ENCODE assay signal across 12 mouse cellular contexts in genomic region chr3:56270241-56270830, GRCm38 (mm10).
DNase-seq lines count a peak whose midpoint lies in the region; ATAC-seq and TF ChIP-seq lines count a peak whose summit lies in the region.
"Had no signal": no experiment of that assay in that cellular context is flagged by ENCODE, and none has a peak within 500 bp of the region (broad histone marks: within the 10 kb centered on the region; RNA-seq: fewer than 3 reads in every experiment).

No protein-coding gene starts in this region.

- peaks cover 2% of the 10 kb centered on the region; the same call in 1 of the 2 replicates for H3K36me3 ChIP-seq in heart, adult 2 months (ENCODE audit: control insufficient read depth, insufficient read depth, low read length)
- no peaks in the 10 kb centered on the region for H3K36me3 ChIP-seq in heart, embryonic 10.5 days
- H3K36me3 ChIP-seq in megakaryocyte, embryonic 14.5 days (replicated peaks; ENCODE audit: low read length) = no peaks in the 10 kb centered on the region
- H3K36me3 ChIP-seq: forebrain, embryonic 12.5 days; G1E; hindbrain, embryonic 10.5 days; liver, embryonic 15.5 days had no signal

- H3K4me3 ChIP-seq in heart, adult 2 months = peak overlapping the region; percentile 10; the same call in 1 of the 2 replicates
- H3K4me3 ChIP-seq in heart, embryonic 10.5 days = no peak overlapping the region
- peak overlapping the region; percentile 69 for H3K4me3 ChIP-seq in megakaryocyte, embryonic 14.5 days (replicated peaks)
- peak overlapping the region; percentile 16; the same call in 1 of the 2 replicates for H3K4me3 ChIP-seq in bone marrow macrophage, adult 2 months (ENCODE audit: insufficient read depth, low read length)
- H3K4me3 ChIP-seq: forebrain, embryonic 12.5 days; hindbrain, embryonic 10.5 days; liver, embryonic 15.5 days had no signal

- no peaks in the 10 kb centered on the region for H3K9me3 ChIP-seq in heart, embryonic 10.5 days
- no peaks in the 10 kb centered on the region for H3K9me3 ChIP-seq in megakaryocyte, embryonic 14.5 days
- H3K9me3 ChIP-seq: forebrain, embryonic 12.5 days; hindbrain, embryonic 10.5 days; liver, embryonic 15.5 days had no signal

- 20% methylated on average over 6 of the region's 6 CpGs for WGBS in heart, adult 2 months
- WGBS in heart, embryonic 10.5 days = 53% methylated on average over 6 of the region's 6 CpGs

- no peak overlapping the region; the same call in 1 of the 2 replicates for H3K9ac ChIP-seq in heart, adult 2 months (ENCODE audit: low read depth, low read length)
- H3K9ac ChIP-seq: forebrain, embryonic 12.5 days; liver, embryonic 15.5 days had no signal

- H3K79me2 ChIP-seq in heart, adult 2 months (replicated peaks; ENCODE audit: control insufficient read depth, insufficient read depth, low read length) = no peaks in the 10 kb centered on the region

- DNase-seq in heart, adult 2 months = peak; percentile 18 to 21
- no peak for DNase-seq in heart, embryonic 10.5 days (ENCODE audit: low spot score)
- DNase-seq in skeletal muscle tissue, adult 2 months (ENCODE audit: low read depth, low spot score) = peak; percentile 1
- no peak for DNase-seq in cerebellum, postnatal 14 days

- intact Hi-C loops in heart, adult 2 months (cut with DNase I) = no loop called here

- ATAC-seq in megakaryocyte, adult 5-6 weeks (ENCODE audit: poor library complexity, severe bottlenecking) = no peak
- ATAC-seq: midbrain, embryonic 16.5 days had no signal

- peak overlapping the region; percentile 75 for H3K27ac ChIP-seq in heart, adult 2 months
- H3K27ac ChIP-seq in heart, embryonic 10.5 days = no peak overlapping the region
- no peak overlapping the region for H3K27ac ChIP-seq in bone marrow macrophage, adult 2 months (ENCODE audit: insufficient read depth, low read depth, low read length)
- H3K27ac ChIP-seq: forebrain, embryonic 12.5 days; hindbrain, embryonic 10.5 days; liver, embryonic 15.5 days had no signal

- TF ChIP-seq POLR2A in heart, adult 2 months (IDR thresholded peaks at IDR 0.05; ENCODE audit: insufficient read depth, low read depth, low read length) = no peak
- TF ChIP-seq POLR2A in bone marrow macrophage, adult 2 months (IDR thresholded peaks at IDR 0.05; ENCODE audit: borderline replicate concordance, low read depth, low read length) = no peak

- H3K4me1 ChIP-seq in heart, adult 2 months (ENCODE audit: control insufficient read depth, insufficient read depth, low read length) = no peaks in the 10 kb centered on the region; the same call in none of the 2 replicates
- no peaks in the 10 kb centered on the region for H3K4me1 ChIP-seq in heart, embryonic 10.5 days
- H3K4me1 ChIP-seq in megakaryocyte, embryonic 14.5 days = peaks cover 16% of the 10 kb centered on the region
- H3K4me1 ChIP-seq in bone marrow macrophage, adult 2 months (ENCODE audit: control insufficient read depth, insufficient read depth, low read length) = no peaks in the 10 kb centered on the region
- H3K4me1 ChIP-seq: forebrain, embryonic 12.5 days; hindbrain, embryonic 10.5 days; liver, embryonic 15.5 days had no signal

- no peak for TF ChIP-seq CTCF in heart, adult 2 months (IDR thresholded peaks at IDR 0.05)
- TF ChIP-seq CTCF in bone marrow macrophage, adult 2 months (IDR thresholded peaks at IDR 0.05; ENCODE audit: low read depth, low read length) = no peak

- no peak for TF ChIP-seq EP300 in heart, adult 2 months (IDR thresholded peaks at IDR 0.05; ENCODE audit: insufficient read depth, low read depth, low read length)

- H3K27me3 ChIP-seq in heart, adult 2 months (ENCODE audit: control insufficient read depth, insufficient read depth, low read length) = no peaks in the 10 kb centered on the region
- no peaks in the 10 kb centered on the region for H3K27me3 ChIP-seq in heart, embryonic 10.5 days (ENCODE audit: insufficient read depth, poor library complexity, severe bottlenecking)
- peaks cover 5% of the 10 kb centered on the region for H3K27me3 ChIP-seq in megakaryocyte, embryonic 14.5 days (replicated peaks)
- H3K27me3 ChIP-seq: forebrain, embryonic 12.5 days; liver, embryonic 15.5 days had no signal

Comparison
In these comparisons a context has a peak if more than half of its experiments do, and no peak if none do; other contexts are left out.
1. DNase-seq: peak in heart, adult 2 months (2 of 2) and skeletal muscle tissue, adult 2 months (single experiment); none in heart, embryonic 10.5 days (single experiment) and cerebellum, postnatal 14 days (0 of 2).